Mouse (Mus musculus): Measurements from ENCODE around the gene Baiap2l1. TPM values are rescaled to one million over a fixed set of nuclear protein-coding genes. Genes with fewer than 3 reads are reported as not detected.

Gene Baiap2l1
- polyA plus RNA-seq, 1 experiment from 2014 or later, result 1.8 TPM

DNA sequence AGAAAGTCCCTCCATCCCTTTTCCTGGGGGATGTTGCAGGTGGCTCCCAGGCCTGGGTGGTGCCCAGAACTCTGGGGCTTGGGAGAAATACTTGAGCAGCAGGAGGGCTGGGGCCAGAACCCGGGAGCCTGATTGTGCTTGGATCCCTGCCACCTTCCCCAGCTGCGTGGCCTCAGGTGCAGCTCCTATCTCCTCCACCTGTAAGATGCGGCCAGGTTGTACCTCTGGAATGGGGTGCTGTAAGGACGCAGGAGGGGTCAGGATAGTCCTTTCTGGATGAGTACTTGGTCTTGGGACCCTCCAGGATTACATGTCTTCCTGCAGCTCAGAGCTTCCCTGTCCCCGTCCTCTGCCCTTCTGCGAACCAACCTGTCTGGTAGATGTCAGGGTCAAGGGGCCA, 98.7 kb downstream of the Baiap2l1 start:
- Histone ChIP-seq H3K4me3 (ENCODE audit: low read length) (no peak overlapping the region), H3K4me1 (ENCODE audit: control insufficient read depth, insufficient read depth, low read depth, low read length) (peaks cover 42% of the 10 kb centered on the region), H3K36me3 (ENCODE audit: control insufficient read depth, insufficient read depth, low read length) (peaks cover under 1% of the 10 kb centered on the region), H3K27me3 (replicated peaks; ENCODE audit: control insufficient read depth, insufficient read depth, low read length) (no peaks in the 10 kb centered on the region), H3K4me2 (ENCODE audit: low read length) (no peak overlapping the region; the same call in 1 of the 2 replicates), H3K9ac (ENCODE audit: low read depth, low read length) (no peak overlapping the region; the same call in 1 of the 2 replicates), H3K27ac (ENCODE audit: low read depth, low read length) (no peak overlapping the region), H3K9me3 (ENCODE audit: control insufficient read depth, low read length) (no peaks in the 10 kb centered on the region)
- WGBS, result 69% methylated on average over 6 of the region's 6 CpGs
- no peak for ATAC-seq

DNA sequence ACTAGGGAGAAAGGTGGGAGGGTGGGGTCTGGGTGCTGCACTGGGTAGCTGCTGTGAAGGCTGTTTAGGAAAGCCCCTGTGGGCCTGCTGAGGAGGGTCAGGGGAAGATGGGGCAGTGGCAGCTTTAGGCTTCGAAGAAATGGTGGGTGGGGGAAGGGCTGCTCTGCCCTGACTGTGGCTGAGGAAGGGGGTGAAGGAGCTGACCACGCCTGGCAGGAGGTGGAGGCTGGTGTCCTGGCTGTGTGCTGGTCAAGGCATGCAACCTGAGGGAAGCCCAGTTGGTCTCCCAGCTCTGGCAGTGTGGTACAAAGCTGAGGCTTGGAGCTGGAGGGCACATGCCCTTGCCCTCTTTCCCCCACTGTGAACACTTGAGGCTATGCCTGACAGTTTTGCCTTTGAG, 99.2 kb downstream of the Baiap2l1 start:
- Histone ChIP-seq H3K36me3 (ENCODE audit: control insufficient read depth, insufficient read depth, low read length) (no peaks in the 10 kb centered on the region; the same call in 1 of the 2 replicates), H3K9ac (ENCODE audit: low read depth, low read length) (peak overlapping the region; percentile 1; the same call in 1 of the 2 replicates), H3K9me3 (ENCODE audit: control insufficient read depth, low read length) (no peaks in the 10 kb centered on the region), H3K27me3 (replicated peaks; ENCODE audit: control insufficient read depth, insufficient read depth, low read length) (no peaks in the 10 kb centered on the region), H3K4me2 (ENCODE audit: low read length) (peak overlapping the region; percentile 81), H3K4me3 (ENCODE audit: low read length) (no peak overlapping the region), H3K27ac (ENCODE audit: low read depth, low read length) (no peak overlapping the region), H3K4me1 (ENCODE audit: control insufficient read depth, insufficient read depth, low read depth, low read length) (peaks cover 42% of the 10 kb centered on the region)
- ATAC-seq, result no peak
- 0% methylated on average over 1 of the region's 2 CpGs for WGBS

DNA sequence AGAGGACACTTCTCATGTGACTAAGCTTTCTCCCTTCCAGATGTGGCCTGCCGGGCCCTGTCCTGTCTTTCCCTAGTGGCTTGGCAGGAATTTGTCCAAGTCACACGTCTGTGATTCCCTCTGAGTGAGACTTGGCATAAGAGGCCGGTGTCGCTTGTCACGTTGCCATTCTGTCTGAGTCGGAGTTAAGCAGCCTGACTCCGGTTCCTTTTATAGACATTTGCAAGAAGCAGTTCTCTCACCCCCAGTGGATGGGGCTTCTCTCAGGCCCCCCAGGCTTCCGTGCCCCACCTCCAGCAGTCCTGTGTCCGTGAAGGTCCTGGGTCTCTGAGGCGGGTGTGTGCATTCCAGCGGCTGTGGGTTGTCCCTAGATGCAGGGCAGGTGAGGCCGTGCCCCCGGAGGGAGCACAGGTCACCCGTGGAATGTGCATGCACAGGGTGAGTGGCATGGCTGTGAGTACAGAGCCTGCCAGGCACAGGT, 99.7 kb downstream of the Baiap2l1 start:
- Histone ChIP-seq H3K9me3 (ENCODE audit: control insufficient read depth, low read length) (no peaks in the 10 kb centered on the region), H3K27me3 (replicated peaks; ENCODE audit: control insufficient read depth, insufficient read depth, low read length) (no peaks in the 10 kb centered on the region), H3K4me2 (ENCODE audit: low read length) (peak overlapping the region; percentile 81), H3K36me3 (ENCODE audit: control insufficient read depth, insufficient read depth, low read length) (no peaks in the 10 kb centered on the region; the same call in 1 of the 2 replicates), H3K9ac (ENCODE audit: low read depth, low read length) (peak overlapping the region; percentile 9; the same call in 1 of the 2 replicates), H3K27ac (ENCODE audit: low read depth, low read length) (no peak overlapping the region), H3K4me1 (ENCODE audit: control insufficient read depth, insufficient read depth, low read depth, low read length) (peaks cover 42% of the 10 kb centered on the region), H3K4me3 (ENCODE audit: low read length) (0 out of 2 replicates have a peak overlapping the region, but pooled peaks have one; percentile 7)
- ATAC-seq, result no peak
- WGBS, result 26% methylated on average over 14 of the region's 14 CpGs

DNA sequence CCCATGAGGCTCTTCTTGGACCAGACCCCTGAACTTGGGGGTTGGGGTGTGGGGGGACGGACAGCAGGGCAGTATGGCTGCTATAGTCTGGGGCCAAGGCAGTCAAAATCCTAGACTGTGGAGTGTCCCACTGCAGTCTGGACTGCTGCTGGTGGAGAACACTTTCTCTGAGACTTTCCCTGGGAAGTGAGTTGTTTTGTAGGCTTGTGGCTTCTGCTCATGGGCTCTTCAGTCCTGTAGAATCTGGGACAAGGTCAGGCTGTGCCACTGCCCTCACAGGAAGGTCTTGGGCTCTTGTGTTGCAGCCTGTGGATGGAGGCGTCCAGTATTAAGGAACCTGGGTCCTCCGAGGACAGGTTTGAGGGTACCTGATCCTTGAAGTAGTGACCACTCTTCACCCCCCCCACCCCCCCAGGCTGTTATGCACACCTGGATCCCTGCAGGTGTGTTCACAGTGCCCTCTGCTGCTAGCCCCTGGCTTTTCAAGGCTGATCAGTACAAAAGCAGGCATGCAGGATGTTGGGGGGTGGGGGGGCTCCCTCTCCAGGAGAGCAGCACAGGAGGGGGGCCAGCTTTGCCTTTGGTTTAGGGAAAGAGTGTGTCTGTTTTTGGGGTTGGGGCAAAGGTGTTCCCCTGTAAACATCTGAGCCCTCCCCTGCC, 100.3 kb downstream of the Baiap2l1 start:
- H3K4me3 ChIP-seq (ENCODE audit: low read length), result peak overlapping the region; percentile 99; the same call in 1 of the 2 replicates
- H3K4me1 ChIP-seq (ENCODE audit: control insufficient read depth, insufficient read depth, low read depth, low read length), result peaks cover 40% of the 10 kb centered on the region
- H3K27me3 ChIP-seq (replicated peaks; ENCODE audit: control insufficient read depth, insufficient read depth, low read length), result no peaks in the 10 kb centered on the region
- H3K27ac ChIP-seq (ENCODE audit: low read depth, low read length), result no peak overlapping the region
- peak overlapping the region; percentile 97 for H3K9ac ChIP-seq (ENCODE audit: low read depth, low read length)
- no peaks in the 10 kb centered on the region; the same call in 1 of the 2 replicates for H3K36me3 ChIP-seq (ENCODE audit: control insufficient read depth, insufficient read depth, low read length)
- 81% methylated on average over 3 of the region's 3 CpGs for WGBS
- H3K4me2 ChIP-seq (ENCODE audit: low read length), result peak overlapping the region; percentile 81
- ATAC-seq, result no peak
- no peaks in the 10 kb centered on the region for H3K9me3 ChIP-seq (ENCODE audit: control insufficient read depth, low read length)

- H3K4me1 ChIP-seq (ENCODE audit: control insufficient read depth, insufficient read depth, low read depth, low read length), result peaks cover 40% of the 10 kb centered on the region
These were observed 101.0 kb downstream of the Baiap2l1 start for GRCm38 (mm10) chr5:144256888-144257287.

GRCm38 (mm10) chr5:144256541-144256870, 101.4 kb downstream of the Baiap2l1 start:
- H3K27me3 ChIP-seq (replicated peaks; ENCODE audit: control insufficient read depth, insufficient read depth, low read length), result no peaks in the 10 kb centered on the region
- WGBS, result 15% methylated on average over 7 of the region's 7 CpGs
- H3K4me2 ChIP-seq (ENCODE audit: low read length), result peak overlapping the region; percentile 81
- H3K9me3 ChIP-seq (ENCODE audit: control insufficient read depth, low read length), result no peaks in the 10 kb centered on the region
- peak overlapping the region; percentile 97 for H3K9ac ChIP-seq (ENCODE audit: low read depth, low read length)
- H3K27ac ChIP-seq (ENCODE audit: low read depth, low read length), result peak overlapping the region; percentile 88
- H3K4me1 ChIP-seq (ENCODE audit: control insufficient read depth, insufficient read depth, low read depth, low read length), result peaks cover 40% of the 10 kb centered on the region
- H3K36me3 ChIP-seq (ENCODE audit: control insufficient read depth, insufficient read depth, low read length), result no peaks in the 10 kb centered on the region; the same call in 1 of the 2 replicates
- peak overlapping the region; percentile 99 for H3K4me3 ChIP-seq (ENCODE audit: low read length)
- no peak for ATAC-seq

More at GRCm38 (mm10) chr5:144256888-144257287, 101.0 kb downstream of the Baiap2l1 start:
- H3K36me3 ChIP-seq (ENCODE audit: control insufficient read depth, insufficient read depth, low read length), result no peaks in the 10 kb centered on the region; the same call in 1 of the 2 replicates
- WGBS, result 36% methylated on average over 1 of the region's 1 CpGs
- ATAC-seq, result no peak
- H3K4me3 ChIP-seq (ENCODE audit: low read length), result peak overlapping the region; percentile 99
- no peaks in the 10 kb centered on the region for H3K9me3 ChIP-seq (ENCODE audit: control insufficient read depth, low read length)
- peak overlapping the region; percentile 97 for H3K9ac ChIP-seq (ENCODE audit: low read depth, low read length)
- 0 out of 2 replicates have a peak overlapping the region, but pooled peaks have one; percentile 23 for H3K27ac ChIP-seq (ENCODE audit: low read depth, low read length)
- peak overlapping the region; percentile 81 for H3K4me2 ChIP-seq (ENCODE audit: low read length)
- no peaks in the 10 kb centered on the region for H3K27me3 ChIP-seq (replicated peaks; ENCODE audit: control insufficient read depth, insufficient read depth, low read length)

DNA sequence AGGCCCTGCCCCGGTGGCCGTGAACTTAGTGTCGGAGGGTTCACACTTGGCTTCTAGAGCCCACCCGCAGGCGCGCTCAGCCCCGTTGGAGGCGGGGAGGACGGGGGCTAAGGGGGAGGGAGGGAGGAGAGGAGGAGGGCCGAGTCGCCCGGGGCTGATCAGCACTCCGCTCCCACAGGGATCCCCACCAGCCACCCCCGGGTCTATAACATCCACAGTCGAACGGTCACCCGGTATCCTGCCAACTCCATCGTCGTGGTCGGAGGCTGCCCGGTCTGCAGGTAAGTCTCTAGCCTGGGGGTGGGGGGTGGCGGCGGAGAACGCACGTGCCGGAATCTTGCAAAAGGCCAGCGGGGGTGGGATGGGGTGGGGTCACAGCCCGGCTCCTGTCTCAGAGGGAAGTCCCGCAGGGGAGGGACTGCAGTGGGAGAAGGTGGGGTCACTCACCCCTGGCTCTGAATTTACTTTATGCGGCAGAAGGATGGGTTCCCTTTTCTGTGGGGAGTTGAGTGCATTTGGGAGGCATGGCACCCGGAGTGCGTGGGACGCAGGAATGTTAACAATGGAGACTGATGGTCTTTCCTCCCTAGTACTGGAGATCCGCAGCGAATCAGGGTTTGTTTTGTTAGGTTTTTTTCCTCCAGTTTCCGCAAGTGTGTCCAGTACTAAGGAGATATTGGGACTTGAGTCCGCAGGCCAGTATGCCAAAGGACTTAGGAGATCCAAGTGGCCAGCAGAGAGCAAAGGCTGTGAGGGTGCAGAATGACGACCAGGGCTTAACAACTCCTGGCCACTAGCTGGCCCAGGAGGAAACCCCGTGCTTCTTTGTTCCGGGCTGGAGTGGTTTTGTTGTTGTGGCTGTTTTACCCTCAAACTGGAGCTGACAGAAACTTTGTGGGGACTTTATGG, 102.0 kb downstream of the Baiap2l1 start:
- Histone ChIP-seq H3K27me3 (replicated peaks; ENCODE audit: control insufficient read depth, insufficient read depth, low read length) (no peaks in the 10 kb centered on the region), H3K27ac (ENCODE audit: low read depth, low read length) (peak overlapping the region; percentile 88), H3K4me1 (ENCODE audit: control insufficient read depth, insufficient read depth, low read depth, low read length) (peaks cover 40% of the 10 kb centered on the region), H3K4me2 (ENCODE audit: low read length) (peak overlapping the region; percentile 81), H3K9ac (ENCODE audit: low read depth, low read length) (peak overlapping the region; percentile 97), H3K4me3 (ENCODE audit: low read length) (peak overlapping the region; percentile 99), H3K36me3 (ENCODE audit: control insufficient read depth, insufficient read depth, low read length) (no peaks in the 10 kb centered on the region), H3K9me3 (ENCODE audit: control insufficient read depth, low read length) (no peaks in the 10 kb centered on the region)
- no peak; the same call in none of the 2 replicates for ATAC-seq
- WGBS, result under 1% methylated on average over 40 of the region's 40 CpGs

GRCm38 (mm10) chr5:144254811-144255631, 102.9 kb downstream of the Baiap2l1 start:
- peak overlapping the region; percentile 81 for H3K4me2 ChIP-seq (ENCODE audit: low read length)
- no peaks in the 10 kb centered on the region for H3K9me3 ChIP-seq (ENCODE audit: control insufficient read depth, low read length)
- peak overlapping the region; percentile 97 for H3K9ac ChIP-seq (ENCODE audit: low read depth, low read length)
- H3K4me3 ChIP-seq (ENCODE audit: low read length), result peak overlapping the region; percentile 99
- peak; percentile 79 for ATAC-seq
- WGBS, result 2% methylated on average over 33 of the region's 84 CpGs
- H3K27ac ChIP-seq (ENCODE audit: low read depth, low read length), result peak overlapping the region; percentile 88
- H3K36me3 ChIP-seq (ENCODE audit: control insufficient read depth, insufficient read depth, low read length), result no peaks in the 10 kb centered on the region
- peaks cover 40% of the 10 kb centered on the region for H3K4me1 ChIP-seq (ENCODE audit: control insufficient read depth, insufficient read depth, low read depth, low read length)
- no peaks in the 10 kb centered on the region for H3K27me3 ChIP-seq (replicated peaks; ENCODE audit: control insufficient read depth, insufficient read depth, low read length)
